Mouse (Mus musculus): Measurements from ENCODE around the gene Tfe3. TPM values are rescaled to one million over a fixed set of nuclear protein-coding genes. Genes with fewer than 3 reads are reported as not detected.

Tfe3 gene
- polyA plus RNA-seq, 1 experiment from 2014 or later: 25.6 TPM

DNA sequence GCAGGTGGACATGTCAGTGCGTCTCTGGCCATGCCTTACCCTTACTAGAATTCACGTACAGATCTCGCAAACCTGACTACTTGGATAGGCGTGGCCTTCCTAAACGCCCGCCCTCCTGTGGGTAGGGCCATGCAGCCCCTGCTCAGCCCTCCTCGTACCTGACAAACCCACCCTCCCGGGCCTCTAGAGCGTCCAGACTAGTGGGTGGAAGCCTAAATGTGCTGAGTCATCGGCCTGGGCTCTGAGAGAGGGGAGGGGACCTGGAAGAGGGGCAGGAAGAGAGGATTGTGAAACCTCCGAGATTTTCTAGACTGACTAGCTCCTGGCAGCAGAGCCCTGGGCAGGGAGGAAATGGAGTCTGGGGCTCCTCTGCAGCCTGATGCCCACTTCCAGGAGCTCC lies 3.4 kb downstream of the Tfe3 start:
- no peaks in the 10 kb centered on the region for H3K27me3 ChIP-seq (ENCODE audit: control insufficient read depth, insufficient read depth, low read length)
- H3K36me3 ChIP-seq (ENCODE audit: control insufficient read depth, insufficient read depth, low read length): peaks cover 8% of the 10 kb centered on the region; the same call in 1 of the 2 replicates
- peak overlapping the region; percentile 55 for H3K4me2 ChIP-seq (replicated peaks; ENCODE audit: low read depth, low read length)
- no peaks in the 10 kb centered on the region for H3K4me1 ChIP-seq (ENCODE audit: control insufficient read depth, insufficient read depth, low read length)
- no peak overlapping the region for H3K27ac ChIP-seq (ENCODE audit: low read depth, low read length)
- ATAC-seq (ENCODE audit: low FRiP score, low TSS enrichment): peak; percentile 56
- H3K4me3 ChIP-seq (ENCODE audit: low read length): peak overlapping the region; percentile 60
- peak overlapping the region; percentile 31; the same call in 1 of the 2 replicates for H3K9ac ChIP-seq (ENCODE audit: low read depth, low read length)
- H3K9me3 ChIP-seq (ENCODE audit: control insufficient read depth, low read length): no peaks in the 10 kb centered on the region
- 23% methylated on average over 11 of the region's 11 CpGs for WGBS

- no peak overlapping the region for H3K9ac ChIP-seq (ENCODE audit: low read depth, low read length)
- no peak overlapping the region for H3K4me3 ChIP-seq (ENCODE audit: low read length)
- no peaks in the 10 kb centered on the region for H3K27me3 ChIP-seq (ENCODE audit: control insufficient read depth, insufficient read depth, low read length)
- no peak overlapping the region for H3K4me2 ChIP-seq (replicated peaks; ENCODE audit: low read depth, low read length)
- peaks cover 30% of the 10 kb centered on the region; the same call in 1 of the 2 replicates for H3K36me3 ChIP-seq (ENCODE audit: control insufficient read depth, insufficient read depth, low read length)
- no peak for ATAC-seq (ENCODE audit: low FRiP score, low TSS enrichment)
- WGBS: 93% methylated on average over 7 of the region's 7 CpGs
- H3K9me3 ChIP-seq (ENCODE audit: control insufficient read depth, low read length): no peaks in the 10 kb centered on the region
- H3K27ac ChIP-seq (ENCODE audit: low read depth, low read length): no peak overlapping the region
- H3K4me1 ChIP-seq (ENCODE audit: control insufficient read depth, insufficient read depth, low read length): no peaks in the 10 kb centered on the region
Measured at GRCm38 (mm10) chrX:7769302-7770017, 7.1 kb downstream of the Tfe3 start.

GRCm38 (mm10) chrX:7772766-7773165 lies 10.4 kb downstream of the Tfe3 start:
- WGBS: 58% methylated on average over 2 of the region's 2 CpGs
- no peak overlapping the region for H3K4me3 ChIP-seq (ENCODE audit: low read length)
- H3K36me3 ChIP-seq (ENCODE audit: control insufficient read depth, insufficient read depth, low read length): peaks cover 27% of the 10 kb centered on the region; the same call in 1 of the 2 replicates
- ATAC-seq (ENCODE audit: low FRiP score, low TSS enrichment): no peak
- H3K27ac ChIP-seq (ENCODE audit: low read depth, low read length): no peak overlapping the region
- H3K4me1 ChIP-seq (ENCODE audit: control insufficient read depth, insufficient read depth, low read length): no peaks in the 10 kb centered on the region
- no peaks in the 10 kb centered on the region for H3K9me3 ChIP-seq (ENCODE audit: control insufficient read depth, low read length)
- no peak overlapping the region for H3K4me2 ChIP-seq (replicated peaks; ENCODE audit: low read depth, low read length)
- no peak overlapping the region for H3K9ac ChIP-seq (ENCODE audit: low read depth, low read length)
- no peaks in the 10 kb centered on the region for H3K27me3 ChIP-seq (ENCODE audit: control insufficient read depth, insufficient read depth, low read length)

DNA sequence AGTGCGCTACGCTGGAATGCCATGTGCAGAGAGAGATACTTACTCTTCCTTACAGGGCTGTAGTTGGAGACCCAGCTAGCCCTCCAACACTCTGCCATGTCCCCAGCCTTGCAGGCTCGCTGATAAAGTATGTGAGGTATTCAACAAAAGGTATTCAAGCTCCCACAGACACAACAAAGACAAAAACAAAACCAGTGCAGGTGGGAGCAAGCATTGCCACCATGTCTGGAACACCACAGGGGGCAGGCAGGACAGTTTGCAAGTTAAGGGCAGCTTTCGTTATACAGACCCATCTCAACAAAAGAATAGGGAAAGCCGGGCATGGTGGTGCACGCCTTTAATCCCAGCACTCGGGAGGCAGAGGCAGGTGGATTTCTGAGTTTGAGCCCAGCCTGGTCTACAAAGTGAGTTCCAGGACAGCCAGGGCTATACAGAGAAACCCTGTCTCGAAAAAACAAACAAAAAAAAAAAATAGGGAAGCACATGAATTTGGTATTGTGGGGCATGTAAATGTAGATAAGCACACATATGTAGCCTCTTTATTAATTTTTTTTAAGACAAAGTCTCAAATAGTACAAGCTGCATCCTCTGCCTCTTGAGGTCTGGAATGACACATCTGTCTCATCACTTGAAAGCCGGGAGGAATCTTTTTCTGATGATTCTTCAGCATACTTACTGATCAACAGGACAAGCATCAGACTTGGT lies 13.3 kb downstream of the Tfe3 start:
- no peak overlapping the region for H3K27ac ChIP-seq (ENCODE audit: low read depth, low read length)

DNA sequence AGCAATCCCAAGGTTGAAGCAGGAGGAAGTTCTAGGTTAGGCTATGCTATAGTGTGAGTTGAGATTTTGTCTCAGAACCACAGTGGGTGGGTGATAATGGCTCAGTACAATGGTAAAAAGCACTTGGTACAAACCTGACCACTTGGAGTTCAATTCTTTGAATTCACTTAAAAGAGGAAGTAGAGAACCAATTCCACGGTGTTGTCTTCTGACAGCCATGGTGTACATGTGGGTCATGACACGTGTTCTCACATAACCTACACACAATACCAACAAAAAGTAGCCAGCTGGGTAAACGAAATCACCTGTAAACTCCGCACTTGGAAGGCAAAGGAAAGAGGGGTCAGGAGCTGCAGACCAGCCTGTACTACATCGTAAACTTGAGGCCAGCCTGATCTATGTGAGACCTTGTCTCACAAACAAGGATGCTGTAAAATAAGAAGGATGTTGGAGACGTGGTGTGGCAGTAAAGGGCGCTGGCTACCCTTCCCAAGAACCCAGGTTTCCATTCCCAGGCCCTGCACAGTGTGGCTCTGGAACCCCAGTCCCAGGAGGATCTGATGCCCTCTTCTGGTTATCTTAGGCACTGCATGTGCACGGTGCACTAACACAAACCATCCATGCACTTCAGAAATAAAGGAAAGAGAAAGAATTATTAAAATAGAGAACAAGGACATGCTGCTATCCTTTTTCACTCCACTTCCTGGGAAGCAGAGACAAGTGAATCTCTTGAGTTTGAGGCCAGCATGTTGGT lies 14.1 kb downstream of the Tfe3 start:
- WGBS: 54% methylated on average over 8 of the region's 8 CpGs
- H3K27me3 ChIP-seq (ENCODE audit: control insufficient read depth, insufficient read depth, low read length): no peaks in the 10 kb centered on the region
- no peak overlapping the region for H3K4me2 ChIP-seq (replicated peaks; ENCODE audit: low read depth, low read length)
- no peaks in the 10 kb centered on the region for H3K4me1 ChIP-seq (ENCODE audit: control insufficient read depth, insufficient read depth, low read length)
- H3K9ac ChIP-seq (ENCODE audit: low read depth, low read length): no peak overlapping the region
- ATAC-seq (ENCODE audit: low FRiP score, low TSS enrichment): peak; percentile 61; the same call in 1 of the 2 replicates
- peaks cover 15% of the 10 kb centered on the region; the same call in 1 of the 2 replicates for H3K36me3 ChIP-seq (ENCODE audit: control insufficient read depth, insufficient read depth, low read length)
- H3K4me3 ChIP-seq (ENCODE audit: low read length): no peak overlapping the region
- no peaks in the 10 kb centered on the region for H3K9me3 ChIP-seq (ENCODE audit: control insufficient read depth, low read length)
- H3K27ac ChIP-seq (ENCODE audit: low read depth, low read length): no peak overlapping the region

More for the DNA sequence above, 13.3 kb downstream of the Tfe3 start:
- Histone ChIP-seq H3K4me1 (ENCODE audit: control insufficient read depth, insufficient read depth, low read length) (no peaks in the 10 kb centered on the region), H3K36me3 (ENCODE audit: control insufficient read depth, insufficient read depth, low read length) (peaks cover 24% of the 10 kb centered on the region; the same call in 1 of the 2 replicates), H3K4me3 (ENCODE audit: low read length) (no peak overlapping the region), H3K4me2 (replicated peaks; ENCODE audit: low read depth, low read length) (no peak overlapping the region), H3K9me3 (ENCODE audit: control insufficient read depth, low read length) (no peaks in the 10 kb centered on the region), H3K27me3 (ENCODE audit: control insufficient read depth, insufficient read depth, low read length) (no peaks in the 10 kb centered on the region), H3K9ac (ENCODE audit: low read depth, low read length) (no peak overlapping the region)
- no peak for ATAC-seq (ENCODE audit: low FRiP score, low TSS enrichment)
- 82% methylated on average over 9 of the region's 9 CpGs for WGBS

DNA sequence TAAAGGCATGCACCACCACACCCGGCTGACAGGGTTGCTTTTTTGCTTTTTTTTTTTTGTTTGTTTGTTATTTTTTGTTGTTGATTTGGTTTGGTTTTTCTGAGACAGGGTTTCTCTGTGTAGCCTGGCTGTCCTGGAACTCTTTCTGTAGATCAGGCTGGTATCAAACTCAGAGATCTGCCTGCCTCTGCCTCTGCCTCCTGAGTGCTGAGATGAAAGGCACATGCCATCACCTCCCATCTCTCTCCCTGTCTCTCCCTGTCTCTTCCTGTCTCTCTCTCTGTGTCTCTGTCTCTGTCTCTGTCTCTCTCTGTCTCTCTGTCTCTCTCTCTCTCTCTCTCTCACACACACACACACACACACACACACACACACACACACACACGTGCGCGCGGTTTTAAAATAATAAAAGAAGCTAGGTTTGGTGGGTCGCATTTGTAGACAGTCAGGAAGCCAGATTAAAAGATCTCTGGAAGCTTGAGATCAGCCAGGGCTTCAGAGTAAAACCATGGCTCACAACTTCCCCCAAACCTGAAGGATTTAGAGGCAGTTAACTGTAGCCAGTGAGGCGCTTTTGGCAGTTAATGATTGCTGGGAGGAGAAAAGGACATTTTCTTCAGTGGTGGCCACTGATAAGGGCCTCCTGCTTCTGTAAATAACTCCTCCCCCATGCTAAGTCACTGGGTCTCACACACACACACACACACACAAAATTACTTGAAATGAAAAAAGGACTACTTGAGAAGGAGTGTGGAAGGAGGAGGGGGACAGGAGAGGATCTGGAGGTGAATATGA lies 16.3 kb downstream of the Tfe3 start:
- Histone ChIP-seq H3K27me3 (ENCODE audit: control insufficient read depth, insufficient read depth, low read length) (no peaks in the 10 kb centered on the region), H3K27ac (ENCODE audit: low read depth, low read length) (no peak overlapping the region), H3K9ac (ENCODE audit: low read depth, low read length) (no peak overlapping the region), H3K9me3 (ENCODE audit: control insufficient read depth, low read length) (no peaks in the 10 kb centered on the region), H3K36me3 (ENCODE audit: control insufficient read depth, insufficient read depth, low read length) (peaks cover 9% of the 10 kb centered on the region; the same call in 1 of the 2 replicates), H3K4me1 (ENCODE audit: control insufficient read depth, insufficient read depth, low read length) (no peaks in the 10 kb centered on the region), H3K4me2 (replicated peaks; ENCODE audit: low read depth, low read length) (no peak overlapping the region), H3K4me3 (ENCODE audit: low read length) (no peak overlapping the region)
- 76% methylated on average over 7 of the region's 7 CpGs for WGBS
- ATAC-seq (ENCODE audit: low FRiP score, low TSS enrichment): no peak

DNA sequence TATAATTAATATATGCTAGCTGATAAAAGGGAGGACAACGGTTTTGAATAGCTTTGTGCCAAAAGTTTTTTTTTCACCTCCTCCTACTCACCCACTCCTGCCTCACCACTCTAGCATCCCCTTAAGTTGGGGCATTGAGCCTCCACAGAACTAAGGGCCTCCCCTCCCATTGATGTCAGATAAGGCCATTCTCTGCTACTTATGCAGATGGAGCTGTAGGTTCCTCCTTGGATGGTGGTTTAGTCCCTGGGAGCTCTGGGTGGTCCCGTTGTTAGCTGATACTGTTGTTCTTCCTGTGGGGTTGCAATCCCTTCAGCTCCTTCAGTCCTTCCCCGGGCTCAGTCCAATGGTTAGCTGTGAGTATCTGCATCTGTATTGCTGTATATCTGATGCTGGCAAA lies 16.9 kb downstream of the Tfe3 start:
- no peak overlapping the region for H3K9ac ChIP-seq (ENCODE audit: low read depth, low read length)
- no peaks in the 10 kb centered on the region for H3K4me1 ChIP-seq (ENCODE audit: control insufficient read depth, insufficient read depth, low read length)
- no peak for ATAC-seq (ENCODE audit: low FRiP score, low TSS enrichment)
- WGBS: 31% methylated on average over 3 of the region's 3 CpGs
- no peak overlapping the region for H3K4me2 ChIP-seq (replicated peaks; ENCODE audit: low read depth, low read length)
- no peak overlapping the region for H3K27ac ChIP-seq (ENCODE audit: low read depth, low read length)
- peaks cover 3% of the 10 kb centered on the region; the same call in 1 of the 2 replicates for H3K36me3 ChIP-seq (ENCODE audit: control insufficient read depth, insufficient read depth, low read length)
- H3K27me3 ChIP-seq (ENCODE audit: control insufficient read depth, insufficient read depth, low read length): no peaks in the 10 kb centered on the region
- H3K9me3 ChIP-seq (ENCODE audit: control insufficient read depth, low read length): no peaks in the 10 kb centered on the region
- H3K4me3 ChIP-seq (ENCODE audit: low read length): no peak overlapping the region

- ATAC-seq (ENCODE audit: low FRiP score, low TSS enrichment): no peak
- H3K4me1 ChIP-seq (ENCODE audit: control insufficient read depth, insufficient read depth, low read length): no peaks in the 10 kb centered on the region
- H3K27me3 ChIP-seq (ENCODE audit: control insufficient read depth, insufficient read depth, low read length): no peaks in the 10 kb centered on the region
- H3K9me3 ChIP-seq (ENCODE audit: control insufficient read depth, low read length): no peaks in the 10 kb centered on the region
- 80% methylated on average over 4 of the region's 4 CpGs for WGBS
- no peak overlapping the region for H3K9ac ChIP-seq (ENCODE audit: low read depth, low read length)
- no peak overlapping the region for H3K4me3 ChIP-seq (ENCODE audit: low read length)
- no peaks in the 10 kb centered on the region for H3K36me3 ChIP-seq (ENCODE audit: control insufficient read depth, insufficient read depth, low read length)
- H3K27ac ChIP-seq (ENCODE audit: low read depth, low read length): no peak overlapping the region
- H3K4me2 ChIP-seq (replicated peaks; ENCODE audit: low read depth, low read length): no peak overlapping the region
Measured at GRCm38 (mm10) chrX:7782603-7783092, 20.3 kb downstream of the Tfe3 start.

All from kidney, embryonic 14.5 days (tissue).